Mouse (Mus musculus): Measurements from ENCODE around the gene Ssc4d. TPM values are rescaled to one million over a fixed set of nuclear protein-coding genes. Genes with fewer than 3 reads are reported as not detected.

Gene Ssc4d
- polyA plus RNA-seq, 1 experiment: 4.3 TPM

DNA sequence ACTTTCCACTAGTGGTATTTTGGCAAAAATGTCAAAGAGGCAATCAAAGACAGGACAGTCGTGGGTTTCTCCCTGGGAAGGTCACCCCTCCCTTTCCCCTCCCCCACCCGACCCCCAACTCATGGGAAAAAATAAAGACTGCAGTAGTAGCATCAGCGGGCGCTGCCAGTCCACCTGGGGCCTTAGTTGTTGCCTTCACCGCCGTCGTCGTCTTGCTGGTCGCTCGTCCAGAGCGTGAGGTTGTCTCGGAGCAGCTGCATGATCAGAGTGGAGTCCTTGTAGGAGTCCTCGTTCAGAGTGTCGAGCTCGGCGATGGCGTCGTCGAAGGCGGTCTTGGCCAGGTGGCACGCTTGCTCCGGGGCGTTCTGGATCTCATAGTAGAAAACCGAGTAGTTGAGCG, 63.5 kb downstream of the Ssc4d start:
- Histone ChIP-seq H3K36me3 (ENCODE audit: control insufficient read depth, insufficient read depth, low read length) (peaks cover 5% of the 10 kb centered on the region; the same call in 1 of the 2 replicates), H3K27ac (ENCODE audit: insufficient read depth, low read depth, low read length) (no peak overlapping the region), H3K27me3 (replicated peaks; ENCODE audit: control insufficient read depth, insufficient read depth, low read length) (no peaks in the 10 kb centered on the region), H3K4me1 (ENCODE audit: control insufficient read depth, insufficient read depth, low read length) (no peaks in the 10 kb centered on the region; the same call in 1 of the 2 replicates), H3K4me3 (ENCODE audit: insufficient read depth, low read depth, low read length) (no peak overlapping the region)
- 87% methylated on average over 25 of the region's 25 CpGs for WGBS
- TF ChIP-seq POLR2A (IDR thresholded peaks at IDR 0.05; ENCODE audit: low read depth, low read length) (no peak), CTCF (conservative IDR thresholded peaks at IDR 0.05; ENCODE audit: insufficient read depth, insufficient read length, low read depth, low read length) (no peak)
- DNase-seq: no peak

Other genes with a start within 250 kb of the Ssc4d start
- 91.3 and 96.7 TPM in 2 replicates for gene Tmem120a, start 230.1 kb downstream of the Ssc4d start, polyA plus RNA-seq (2012; rRNA removed)
- 0.38 and 0.67 TPM in 2 replicates for gene Styxl1, start 196.1 kb downstream of the Ssc4d start, polyA plus RNA-seq (2012; rRNA removed)
- gene Mdh2, start 196.1 kb downstream of the Ssc4d start, polyA plus RNA-seq (2012; rRNA removed): 1,141 and 1,152 TPM in 2 replicates
- gene Srrm3, start 167.6 kb downstream of the Ssc4d start, polyA plus RNA-seq (2012; rRNA removed): 0.03 and 0.16 TPM in 2 replicates
- 77.2 and 77.8 TPM in 2 replicates for gene Hspb1, start 86.6 kb downstream of the Ssc4d start, polyA plus RNA-seq (2012; rRNA removed)
- 47.9 and 57.1 TPM in 2 replicates for gene Ywhag, start 39.9 kb downstream of the Ssc4d start, polyA plus RNA-seq (2012; rRNA removed)
- gene Zp3, start 5.6 kb upstream of the Ssc4d start, polyA plus RNA-seq (2012; rRNA removed): 0.08 TPM in 1 of 2 replicates, not detected in the other
- 16.3 and 16.7 TPM in 2 replicates for gene Dtx2, start 20.3 kb upstream of the Ssc4d start, polyA plus RNA-seq (2012; rRNA removed)
- 7.7 and 8.1 TPM in 2 replicates for gene Upk3b, start 64.0 kb upstream of the Ssc4d start, polyA plus RNA-seq (2012; rRNA removed)
- 0.52 and 0.96 TPM in 2 replicates for gene Upk3bl, start 80.0 kb upstream of the Ssc4d start, polyA plus RNA-seq (2012; rRNA removed)
- 7.6 and 9.1 TPM in 2 replicates for gene Rasa4, start 109.4 kb upstream of the Ssc4d start, polyA plus RNA-seq (2012; rRNA removed)
- 88.9 and 103 TPM in 2 replicates for gene Polr2j, start 142.1 kb upstream of the Ssc4d start, polyA plus RNA-seq (2012; rRNA removed)
- gene Lrwd1, start 161.5 kb upstream of the Ssc4d start, polyA plus RNA-seq (2012; rRNA removed): 18.4 and 19.9 TPM in 2 replicates
- gene Alkbh4, start 161.6 kb upstream of the Ssc4d start, polyA plus RNA-seq (2012; rRNA removed): 11.1 and 11.8 TPM in 2 replicates
- 9.7 and 12.7 TPM in 2 replicates for gene Orai2, start 196.2 kb upstream of the Ssc4d start, polyA plus RNA-seq (2012; rRNA removed)
- gene Prkrip1, start 224.4 kb upstream of the Ssc4d start, polyA plus RNA-seq (2012; rRNA removed): 9.0 and 14.1 TPM in 2 replicates